Mouse (Mus musculus) bone marrow macrophage, adult 2 months (primary cell): ENCODE measurements around the gene Adamts9. TPM values are rescaled to one million over a fixed set of nuclear protein-coding genes. Genes with fewer than 3 reads are reported as not detected.

Experiments used
- H3K27ac ChIP-seq: 2 replicates; pipeline ENCODE4 v1.5.1; 2012; ENCODE audit warnings: low read depth, low read length; ENCODE audit not compliant: insufficient read depth
- H3K4me1 ChIP-seq: 2 replicates; pipeline ENCODE4 v1.6.1; 2012; ENCODE audit warnings: low read length; ENCODE audit not compliant: control insufficient read depth, insufficient read depth
- H3K4me3 ChIP-seq: 2 replicates; pipeline ENCODE4 v1.5.1; 2012; ENCODE audit warnings: mild to moderate bottlenecking, low read length, moderate library complexity; ENCODE audit not compliant: insufficient read depth
- CTCF ChIP-seq: IDR thresholded peaks from 2 replicates; pipeline ENCODE4 v1.5.1; 2012; ENCODE audit warnings: low read depth, mild to moderate bottlenecking, low read length, moderate library complexity
- POLR2A ChIP-seq: IDR thresholded peaks from 2 replicates; pipeline ENCODE4 v1.6.1; 2012; ENCODE audit warnings: mild to moderate bottlenecking, low read depth, low read length, borderline replicate concordance
- polyA plus RNA-seq: library from polyadenylated mRNA; stranded (reverse); fragments of >200 nt; gene quantifications from 2 replicates; pipeline ENCODE4 v1.2.4, GENCODE M21; 2012; ENCODE audit not compliant: missing spikeins, insufficient read depth, insufficient read length

The Adamts9 gene
- polyA plus RNA-seq, 1 experiment: not detected

GRCm38 (mm10) chr6:92871813-92872212, 71.5 kb downstream of the Adamts9 start:
- Histone ChIP-seq H3K27ac (no peak overlapping the region), H3K4me3 (no peak overlapping the region), H3K4me1 (no peaks in the 10 kb centered on the region)
- TF ChIP-seq POLR2A (no peak), CTCF (no peak)

GRCm38 (mm10) chr6:92869582-92870219, 73.6 kb downstream of the Adamts9 start:
- no peak overlapping the region for H3K4me3 ChIP-seq
- H3K27ac ChIP-seq: no peak overlapping the region
- TF ChIP-seq POLR2A: no peak
- TF ChIP-seq CTCF: no peak
- H3K4me1 ChIP-seq: no peaks in the 10 kb centered on the region

GRCm38 (mm10) chr6:92869089-92869581, 74.2 kb downstream of the Adamts9 start, which contains the start of gene Gm15737:
Gene Gm15737 (plus strand): TSS chr6:92869357.
- no peak for TF ChIP-seq POLR2A
- H3K4me3 ChIP-seq: no peak within 1 kb of the TSS
- no peak within 1 kb of the TSS for H3K27ac ChIP-seq
- H3K4me1 ChIP-seq: no peaks in the 10 kb centered on the region

- Histone ChIP-seq H3K4me1 (no peaks in the 10 kb centered on the region), H3K27ac (no peak overlapping the region), H3K4me3 (no peak overlapping the region)
- TF ChIP-seq POLR2A (no peak), CTCF (no peak)
Observed at GRCm38 (mm10) chr6:92862599-92862998, 80.7 kb downstream of the Adamts9 start.

GRCm38 (mm10) chr6:92860285-92860912, 82.9 kb downstream of the Adamts9 start:
- no peaks in the 10 kb centered on the region for H3K4me1 ChIP-seq
- H3K4me3 ChIP-seq: no peak overlapping the region
- TF ChIP-seq POLR2A: no peak
- TF ChIP-seq CTCF: no peak
- no peak overlapping the region for H3K27ac ChIP-seq

- H3K27ac ChIP-seq: no peak overlapping the region
- TF ChIP-seq POLR2A (no peak), CTCF (no peak)
- H3K4me3 ChIP-seq: no peak overlapping the region
- no peaks in the 10 kb centered on the region for H3K4me1 ChIP-seq
Observed at GRCm38 (mm10) chr6:92858721-92859510, 84.4 kb downstream of the Adamts9 start.

GRCm38 (mm10) chr6:92857761-92858160, 85.5 kb downstream of the Adamts9 start:
- H3K27ac ChIP-seq: no peak overlapping the region
- no peak overlapping the region for H3K4me3 ChIP-seq
- no peak for TF ChIP-seq CTCF
- H3K4me1 ChIP-seq: no peaks in the 10 kb centered on the region

- no peaks in the 10 kb centered on the region for H3K4me1 ChIP-seq
- no peak overlapping the region for H3K4me3 ChIP-seq
- no peak overlapping the region for H3K27ac ChIP-seq
- TF ChIP-seq POLR2A: no peak
- no peak for TF ChIP-seq CTCF
Observed at GRCm38 (mm10) chr6:92854873-92855272, 88.4 kb downstream of the Adamts9 start.

GRCm38 (mm10) chr6:92850250-92850649, 93.0 kb downstream of the Adamts9 start:
- no peak overlapping the region for H3K4me3 ChIP-seq
- no peak for TF ChIP-seq POLR2A
- no peaks in the 10 kb centered on the region for H3K4me1 ChIP-seq
- no peak overlapping the region for H3K27ac ChIP-seq

- Histone ChIP-seq H3K27ac (no peak overlapping the region), H3K4me1 (no peaks in the 10 kb centered on the region), H3K4me3 (no peak overlapping the region)
- TF ChIP-seq POLR2A (no peak), CTCF (no peak)
Observed at GRCm38 (mm10) chr6:92849208-92849607, 94.1 kb downstream of the Adamts9 start.
